Mouse (Mus musculus): Measurements from ENCODE around the gene Chst1. TPM values are rescaled to one million over a fixed set of nuclear protein-coding genes. Genes with fewer than 3 reads are reported as not detected.

The Chst1 gene
- polyA plus RNA-seq, 1 experiment: 1.7 TPM

GRCm38 (mm10) chr2:92662534-92663068 is 63.1 kb downstream of the Chst1 start:
- H3K27ac ChIP-seq (ENCODE audit: insufficient read depth, low read depth, low read length): no peak overlapping the region
- H3K4me3 ChIP-seq (ENCODE audit: insufficient read depth, low read length): no peak overlapping the region
- no peak for TF ChIP-seq CTCF (IDR thresholded peaks at IDR 0.05; ENCODE audit: low read depth, low read length)
- TF ChIP-seq POLR2A (IDR thresholded peaks at IDR 0.05; ENCODE audit: borderline replicate concordance, low read depth, low read length): no peak
- H3K4me1 ChIP-seq (ENCODE audit: control insufficient read depth, insufficient read depth, low read length): no peaks in the 10 kb centered on the region

Other genes with a start within 250 kb of the Chst1 start
- gene Pex16, start 225.0 kb upstream of the Chst1 start, polyA plus RNA-seq (2012; ENCODE audit: insufficient read depth, insufficient read length, missing spikeins): 14.3 and 17.7 TPM in 2 replicates
- not detected in 2 replicates for gene Large2, start 224.8 kb upstream of the Chst1 start, polyA plus RNA-seq (2012; ENCODE audit: insufficient read depth, insufficient read length, missing spikeins)
- gene 1700029I15Rik, start 217.2 kb upstream of the Chst1 start, polyA plus RNA-seq (2012; ENCODE audit: insufficient read depth, insufficient read length, missing spikeins): 1.1 and 1.7 TPM in 2 replicates
- 0.25 TPM in 1 of 2 replicates, not detected in the other for gene Mapk8ip1, start 198.4 kb upstream of the Chst1 start, polyA plus RNA-seq (2012; ENCODE audit: insufficient read depth, insufficient read length, missing spikeins)
- 5.4 and 5.8 TPM in 2 replicates for gene Cry2, start 165.7 kb upstream of the Chst1 start, polyA plus RNA-seq (2012; ENCODE audit: insufficient read depth, insufficient read length, missing spikeins)
- 22.8 and 27.4 TPM in 2 replicates for gene Slc35c1, start 139.2 kb upstream of the Chst1 start, polyA plus RNA-seq (2012; ENCODE audit: insufficient read depth, insufficient read length, missing spikeins)

All from bone marrow macrophage, adult 2 months (primary cell).